Mouse (Mus musculus): ENCODE results near the gene Msrb3. TPM values are rescaled to one million over a fixed set of nuclear protein-coding genes. Genes with fewer than 3 reads are reported as not detected.

The Msrb3 gene
- total and polyA plus RNA-seq, 3 experiments, result 0.15 TPM; not detected in 1

DNA sequence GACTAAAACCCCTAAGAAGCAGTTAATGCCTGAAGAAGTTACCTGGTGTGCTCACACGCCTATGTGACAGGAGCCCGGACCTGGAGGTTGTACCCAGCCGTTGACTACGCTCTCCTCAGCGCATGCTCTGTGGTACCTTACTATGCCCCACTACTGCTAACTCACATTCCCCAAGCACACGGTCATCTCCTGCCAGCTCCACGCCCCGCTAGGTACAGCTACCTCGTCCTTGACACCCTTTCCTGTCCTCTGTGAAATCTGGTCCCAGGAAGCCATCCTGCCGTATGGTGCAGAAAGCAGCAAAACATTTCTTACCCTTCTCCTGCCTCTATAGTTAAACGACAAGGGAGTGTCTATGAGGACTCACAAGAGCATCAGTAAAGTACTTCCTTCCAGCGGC lies 37.2 kb downstream of the Msrb3 start:
- H3K9me3 ChIP-seq (replicated peaks; ENCODE audit: insufficient read depth, low read length), result no peaks in the 10 kb centered on the region
- H3K9ac ChIP-seq (ENCODE audit: control insufficient read depth, low read depth, low read length, poor library complexity, severe bottlenecking), result no peak overlapping the region
- H3K27ac ChIP-seq (ENCODE audit: control insufficient read depth, low read depth, low read length), result no peak overlapping the region
- TF ChIP-seq SMC3 (IDR thresholded peaks at IDR 0.05; ENCODE audit: low read depth, low read length), result no peak
- no peak for TF ChIP-seq MAX (IDR thresholded peaks at IDR 0.05; ENCODE audit: low read length)
- no peak for TF ChIP-seq ZNF384 (IDR thresholded peaks at IDR 0.05; ENCODE audit: low read depth, low read length)
- TF ChIP-seq KAT2A (conservative IDR thresholded peaks at IDR 0.05; ENCODE audit: low read depth, low read length), result no peak
- TF ChIP-seq RAD21 (IDR thresholded peaks at IDR 0.05; ENCODE audit: low read depth, low read length), result no peak
- no peak for TF ChIP-seq TCF12 (IDR thresholded peaks at IDR 0.05; ENCODE audit: low read depth, low read length)
- TF ChIP-seq JUND (IDR thresholded peaks at IDR 0.05; ENCODE audit: low read depth, low read length), result no peak
- no peak for TF ChIP-seq ZMIZ1 (IDR thresholded peaks at IDR 0.05; ENCODE audit: low read depth, low read length)
- no peak for TF ChIP-seq ELF1 (IDR thresholded peaks at IDR 0.05; ENCODE audit: low read depth, low read length)
- no peak for TF ChIP-seq NRF1 (IDR thresholded peaks at IDR 0.05; ENCODE audit: insufficient read depth, low read depth, low read length, poor library complexity, severe bottlenecking)
- TF ChIP-seq NELFE (IDR thresholded peaks at IDR 0.05; ENCODE audit: low read depth, low read length), result no peak
- no peak for TF ChIP-seq EP300 (IDR thresholded peaks at IDR 0.05; ENCODE audit: low read depth in 1 of 2, low read length in 2 of 2)
- no peak for TF ChIP-seq MAZ (IDR thresholded peaks at IDR 0.05; ENCODE audit: low read depth, low read length)
- no peak for TF ChIP-seq USF2 (IDR thresholded peaks at IDR 0.05; ENCODE audit: borderline replicate concordance in 1 of 2, insufficient read depth in 1 of 2, low read depth in 1 of 2, low read length in 2 of 2)
- no peak for TF ChIP-seq TAL1 (IDR thresholded peaks at IDR 0.05; ENCODE audit: low read length)
- TF ChIP-seq ETS1 (IDR thresholded peaks at IDR 0.05; ENCODE audit: low read depth, low read length), result no peak
- TF ChIP-seq USF1 (IDR thresholded peaks at IDR 0.05; ENCODE audit: low read depth, low read length), result no peak
- no peak for TF ChIP-seq POLR2A (IDR thresholded peaks at IDR 0.05; ENCODE audit: control insufficient read depth in 1 of 2, insufficient read depth in 1 of 2, low read depth in 1 of 2, low read length in 2 of 2, poor library complexity in 1 of 2)
- no peak for TF ChIP-seq MYB (IDR thresholded peaks at IDR 0.05; ENCODE audit: low read depth, low read length)
- no peak for TF ChIP-seq GABPA (IDR thresholded peaks at IDR 0.05; ENCODE audit: low read depth, low read length)
- H3K27me3 ChIP-seq (ENCODE audit: control insufficient read depth in 1 of 2, insufficient read depth in 2 of 2, low read length in 2 of 2), result no peaks in the 10 kb centered on the region; a peak in 1 of 4 replicates
- H3K4me1 ChIP-seq (ENCODE audit: control insufficient read depth in 1 of 2, insufficient read depth in 2 of 2, low read length in 2 of 2), result no peaks in the 10 kb centered on the region
- H3K36me3 ChIP-seq (ENCODE audit: control insufficient read depth in 1 of 2, insufficient read depth in 2 of 2, low read length in 2 of 2), result no peaks in the 10 kb centered on the region
- H3K79me2 ChIP-seq (ENCODE audit: control insufficient read depth, insufficient read depth, low read length, poor library complexity), result no peaks in the 10 kb centered on the region
- H3K4me3 ChIP-seq (ENCODE audit: control insufficient read depth in 1 of 2, insufficient read depth in 1 of 2, low read depth in 2 of 2, low read length in 2 of 2), result no peak overlapping the region
- DNase-seq (ENCODE audit: low read depth, low spot score), result no peak

DNA sequence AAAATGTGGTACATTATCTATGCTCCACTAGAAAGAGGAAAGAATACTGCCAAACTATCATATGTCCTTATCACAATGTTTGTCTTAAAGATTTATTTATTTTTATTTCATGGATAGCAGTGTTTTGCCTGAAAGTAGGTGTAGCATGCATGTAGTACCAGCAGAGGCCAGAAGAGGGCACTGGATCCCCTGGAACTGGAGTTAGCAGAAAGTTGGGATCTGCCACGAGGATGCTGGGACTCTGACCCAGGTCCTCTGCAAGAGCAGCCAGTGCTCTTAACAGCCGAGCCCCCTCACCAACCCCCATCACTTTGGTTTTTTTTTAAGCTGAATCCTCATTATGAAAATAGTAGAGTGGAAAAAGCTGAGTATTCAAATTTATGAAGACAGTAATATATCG lies 37.7 kb downstream of the Msrb3 start:
- no peak for TF ChIP-seq POLR2AphosphoS2 (IDR thresholded peaks at IDR 0.05; ENCODE audit: low read length)
- peak; percentile 50 for TF ChIP-seq ZC3H11A (IDR thresholded peaks at IDR 0.05; ENCODE audit: low read depth, low read length)
- no peak for TF ChIP-seq KAT2A (conservative IDR thresholded peaks at IDR 0.05; ENCODE audit: low read depth, low read length)
- no peak for TF ChIP-seq MAFK (IDR thresholded peaks at IDR 0.05; ENCODE audit: borderline replicate concordance, low read depth, low read length)
- no peak for TF ChIP-seq USF2 (IDR thresholded peaks at IDR 0.05; ENCODE audit: borderline replicate concordance in 1 of 2, insufficient read depth in 1 of 2, low read depth in 1 of 2, low read length in 2 of 2)
- TF ChIP-seq SMC3 (IDR thresholded peaks at IDR 0.05; ENCODE audit: low read depth, low read length), result peak; percentile 67
- TF ChIP-seq TCF12 (IDR thresholded peaks at IDR 0.05; ENCODE audit: low read depth, low read length), result no peak
- no peak for TF ChIP-seq ZKSCAN1 (IDR thresholded peaks at IDR 0.05; ENCODE audit: low read depth, low read length)
- TF ChIP-seq CHD2 (IDR thresholded peaks at IDR 0.05; ENCODE audit: low read length), result no peak
- no peak for TF ChIP-seq NELFE (IDR thresholded peaks at IDR 0.05; ENCODE audit: low read depth, low read length)
- TF ChIP-seq RAD21 (IDR thresholded peaks at IDR 0.05; ENCODE audit: low read depth, low read length), result peak; percentile 53
- TF ChIP-seq RCOR1 (IDR thresholded peaks at IDR 0.05; ENCODE audit: low read depth, low read length), result no peak
- no peak for TF ChIP-seq EP300 (IDR thresholded peaks at IDR 0.05; ENCODE audit: low read depth in 1 of 2, low read length in 2 of 2)
- TF ChIP-seq POLR2A (IDR thresholded peaks at IDR 0.05; ENCODE audit: control insufficient read depth in 1 of 2, insufficient read depth in 1 of 2, low read depth in 1 of 2, low read length in 2 of 2, poor library complexity in 1 of 2), result no peak
- no peak for TF ChIP-seq HCFC1 (IDR thresholded peaks at IDR 0.05; ENCODE audit: low read depth, low read length)
- TF ChIP-seq SIN3A (IDR thresholded peaks at IDR 0.05; ENCODE audit: low read length), result no peak
- TF ChIP-seq MYC (IDR thresholded peaks at IDR 0.05; ENCODE audit: low read depth, low read length), result no peak
- TF ChIP-seq TBP (IDR thresholded peaks at IDR 0.05; ENCODE audit: low read depth, low read length), result no peak
- TF ChIP-seq CTCF (IDR thresholded peaks at IDR 0.05 in 2 of 3, conservative IDR thresholded peaks at IDR 0.05 in 1 of 3; ENCODE audit: control insufficient read depth in 1 of 3, insufficient read depth in 1 of 3, low read depth in 2 of 3, low read length in 3 of 3, poor library complexity in 1 of 3, severe bottlenecking in 1 of 3), result peak; percentile 67 to 86 (median 71)
- Histone ChIP-seq H3K27ac (ENCODE audit: control insufficient read depth, low read depth, low read length) (no peak overlapping the region), H3K9me3 (replicated peaks; ENCODE audit: insufficient read depth, low read length) (no peaks in the 10 kb centered on the region), H3K36me3 (ENCODE audit: control insufficient read depth in 1 of 2, insufficient read depth in 2 of 2, low read length in 2 of 2) (no peaks in the 10 kb centered on the region), H3K4me1 (ENCODE audit: control insufficient read depth in 1 of 2, insufficient read depth in 2 of 2, low read length in 2 of 2) (no peaks in the 10 kb centered on the region), H3K9ac (ENCODE audit: control insufficient read depth, low read depth, low read length, poor library complexity, severe bottlenecking) (no peak overlapping the region), H3K4me3 (ENCODE audit: control insufficient read depth in 1 of 2, insufficient read depth in 1 of 2, low read depth in 2 of 2, low read length in 2 of 2) (no peak overlapping the region), H3K79me2 (ENCODE audit: control insufficient read depth, insufficient read depth, low read length, poor library complexity) (no peaks in the 10 kb centered on the region), H3K27me3 (ENCODE audit: control insufficient read depth in 1 of 2, insufficient read depth in 2 of 2, low read length in 2 of 2) (no peaks in the 10 kb centered on the region; a peak in 1 of 4 replicates)
- DNase-seq (ENCODE audit: low read depth, low spot score), result peak; percentile 54

Measured in MEL (cell line).